Mouse (Mus musculus): ENCODE data around the gene Irx6. TPM values are rescaled to one million over a fixed set of nuclear protein-coding genes. Genes with fewer than 3 reads are reported as not detected.

Irx6 gene
- polyA plus RNA-seq, 1 experiment: not detected

DNA sequence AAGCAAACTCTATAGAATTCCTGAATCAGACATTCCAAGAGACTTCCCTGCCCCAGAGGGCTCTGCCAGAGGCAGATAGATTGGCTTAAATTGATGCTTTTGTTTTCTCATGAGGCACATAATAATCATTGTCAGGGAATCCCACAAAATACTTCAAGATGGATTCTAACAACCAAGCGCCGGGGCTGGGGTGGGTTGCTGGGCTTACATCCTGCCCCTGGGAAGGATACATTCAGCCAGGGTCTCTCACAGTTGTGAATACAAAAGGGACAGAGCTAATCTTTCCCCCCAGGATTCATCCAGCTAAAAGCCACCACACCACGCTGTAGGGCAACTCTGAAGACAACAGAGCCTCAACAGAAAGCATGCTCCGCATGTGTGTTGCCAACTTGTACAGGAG is 2.2 kb upstream of the Irx6 start:
- no peaks in the 10 kb centered on the region for H3K36me3 ChIP-seq (ENCODE audit: control insufficient read depth)
- peaks cover 38% of the 10 kb centered on the region for H3K27me3 ChIP-seq (ENCODE audit: control insufficient read depth)
- TF ChIP-seq GATA1 (IDR thresholded peaks at IDR 0.05; ENCODE audit: low read length) (no peak), TAL1 (IDR thresholded peaks at IDR 0.05; ENCODE audit: low read length) (no peak)
- no peak overlapping the region for H3K4me3 ChIP-seq (replicated peaks)
- no peaks in the 10 kb centered on the region for H3K9me3 ChIP-seq (ENCODE audit: control insufficient read depth, low read length)
- no peaks in the 10 kb centered on the region for H3K4me1 ChIP-seq (ENCODE audit: control insufficient read depth)

DNA sequence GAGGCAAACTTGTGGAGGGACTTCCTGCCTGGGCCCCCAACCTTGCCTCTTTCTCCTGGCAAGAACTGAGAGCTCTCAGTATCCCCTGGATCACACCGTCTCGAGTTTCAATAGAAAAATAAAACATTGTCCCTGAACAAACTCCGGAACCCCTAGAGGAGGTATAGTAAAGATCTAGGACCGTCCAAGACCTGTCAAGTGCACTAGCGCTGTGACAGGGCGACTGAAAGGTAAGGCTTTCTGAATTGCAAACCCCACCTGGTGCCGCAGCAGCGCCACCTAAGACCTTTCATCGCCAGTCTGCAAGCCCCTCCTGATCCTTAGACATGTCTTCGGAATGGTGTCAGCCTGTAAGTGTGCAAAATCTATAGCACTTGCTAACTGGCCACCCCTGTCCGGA is 987 bp upstream of the Irx6 start:
- Histone ChIP-seq H3K4me1 (ENCODE audit: control insufficient read depth) (no peaks in the 10 kb centered on the region), H3K9me3 (ENCODE audit: control insufficient read depth, low read length) (no peaks in the 10 kb centered on the region), H3K27me3 (ENCODE audit: control insufficient read depth) (peaks cover 50% of the 10 kb centered on the region), H3K4me3 (replicated peaks) (no peak overlapping the region), H3K36me3 (ENCODE audit: control insufficient read depth) (no peaks in the 10 kb centered on the region)
- no peak for TF ChIP-seq TAL1 (IDR thresholded peaks at IDR 0.05; ENCODE audit: low read length)
- TF ChIP-seq GATA1 (IDR thresholded peaks at IDR 0.05; ENCODE audit: low read length): no peak

DNA sequence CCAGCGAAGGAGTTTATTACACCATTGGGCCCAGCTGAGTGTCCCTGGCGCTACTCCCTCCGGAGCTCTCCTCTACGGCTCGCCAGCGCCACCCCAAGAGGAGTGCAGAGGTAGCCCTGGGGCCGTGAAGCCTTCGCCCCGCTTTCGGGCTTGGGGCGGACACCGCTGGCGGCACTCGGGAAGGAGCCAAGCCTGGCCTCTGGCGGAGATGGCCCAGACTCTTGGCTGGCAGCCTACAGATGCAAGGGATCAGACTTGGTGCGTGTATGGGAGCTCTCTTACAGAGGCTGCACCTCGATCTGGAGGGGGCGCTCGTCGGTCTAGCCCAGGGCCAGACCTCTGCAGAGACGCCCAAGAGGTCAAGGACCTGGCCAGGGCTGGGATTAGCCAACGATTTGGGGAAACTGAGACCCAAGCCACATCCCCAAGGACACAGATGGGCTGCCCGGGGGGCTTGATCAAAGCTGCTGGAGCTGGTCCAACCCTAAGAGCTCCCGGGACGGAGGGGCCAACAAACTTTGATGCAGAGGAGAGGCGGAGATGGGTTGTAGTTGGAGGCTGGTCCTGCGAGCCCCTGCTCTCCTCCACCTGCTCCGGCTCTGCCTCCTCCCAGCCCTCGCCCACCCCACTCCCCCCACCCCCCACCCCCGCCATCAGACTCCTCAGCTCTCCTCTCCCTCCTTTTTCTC is 389 bp upstream of the Irx6 start:
- Histone ChIP-seq H3K36me3 (ENCODE audit: control insufficient read depth) (no peaks in the 10 kb centered on the region), H3K4me1 (ENCODE audit: control insufficient read depth) (no peaks in the 10 kb centered on the region), H3K4me3 (replicated peaks) (no peak overlapping the region), H3K9me3 (ENCODE audit: control insufficient read depth, low read length) (no peaks in the 10 kb centered on the region), H3K27me3 (ENCODE audit: control insufficient read depth) (peaks cover 56% of the 10 kb centered on the region)
- no peak for TF ChIP-seq GATA1 (IDR thresholded peaks at IDR 0.05; ENCODE audit: low read length)
- no peak for TF ChIP-seq TAL1 (IDR thresholded peaks at IDR 0.05; ENCODE audit: low read length)

DNA sequence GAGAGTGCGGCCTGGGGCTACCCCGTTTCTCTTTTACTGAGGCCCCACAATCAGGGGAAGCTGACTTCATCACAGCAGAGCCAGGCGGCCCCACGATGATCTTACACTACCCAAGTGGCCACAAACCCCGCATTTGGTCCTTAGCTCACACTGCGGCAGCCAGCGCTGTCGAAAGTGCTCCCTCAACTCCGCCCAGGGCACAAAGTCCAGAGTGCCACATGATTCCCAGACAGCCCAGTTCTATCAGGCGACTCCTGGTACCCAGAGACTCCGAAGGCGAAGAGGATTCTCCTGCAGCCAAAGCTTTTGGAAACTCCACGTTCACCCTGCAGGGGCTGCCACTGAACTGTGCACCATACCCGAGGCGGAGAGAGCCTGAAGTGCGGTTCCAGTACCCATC is 4.3 kb downstream of the Irx6 start:
- H3K9me3 ChIP-seq (ENCODE audit: control insufficient read depth, low read length): no peaks in the 10 kb centered on the region
- H3K36me3 ChIP-seq (ENCODE audit: control insufficient read depth): no peaks in the 10 kb centered on the region
- H3K27me3 ChIP-seq (ENCODE audit: control insufficient read depth): peaks cover 51% of the 10 kb centered on the region
- H3K4me3 ChIP-seq (replicated peaks): no peak overlapping the region
- no peak for TF ChIP-seq GATA1 (IDR thresholded peaks at IDR 0.05; ENCODE audit: low read length)
- no peak for TF ChIP-seq TAL1 (IDR thresholded peaks at IDR 0.05; ENCODE audit: low read length)
- H3K4me1 ChIP-seq (ENCODE audit: control insufficient read depth): no peaks in the 10 kb centered on the region

DNA sequence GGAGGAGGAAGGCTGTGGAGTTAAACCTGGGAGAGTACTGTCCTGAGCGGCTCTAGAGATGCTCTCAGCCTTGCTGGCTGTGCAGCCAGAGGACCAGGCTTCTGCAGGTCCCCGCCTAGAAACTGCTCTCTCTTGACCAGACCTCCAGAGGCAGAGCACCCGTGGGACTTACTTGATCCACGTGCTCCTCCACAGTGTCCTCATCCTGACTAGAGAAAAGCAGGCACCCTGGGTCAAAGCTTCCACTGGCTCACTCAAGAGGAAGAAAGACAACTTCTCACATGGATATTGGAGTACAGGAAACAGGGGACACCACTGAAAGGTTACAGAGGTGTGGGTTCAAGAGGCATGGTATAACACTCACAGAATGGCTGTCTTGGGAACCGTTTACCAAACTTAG is 23.3 kb downstream of the Irx6 start:
- Histone ChIP-seq H3K9me3 (ENCODE audit: control insufficient read depth, low read length) (peaks cover 5% of the 10 kb centered on the region), H3K36me3 (ENCODE audit: control insufficient read depth) (no peaks in the 10 kb centered on the region), H3K4me1 (ENCODE audit: control insufficient read depth) (no peaks in the 10 kb centered on the region), H3K27me3 (ENCODE audit: control insufficient read depth) (no peaks in the 10 kb centered on the region), H3K4me3 (replicated peaks) (no peak overlapping the region)
- no peak for TF ChIP-seq GATA1 (IDR thresholded peaks at IDR 0.05; ENCODE audit: low read length)
- no peak for TF ChIP-seq TAL1 (IDR thresholded peaks at IDR 0.05; ENCODE audit: low read length)

DNA sequence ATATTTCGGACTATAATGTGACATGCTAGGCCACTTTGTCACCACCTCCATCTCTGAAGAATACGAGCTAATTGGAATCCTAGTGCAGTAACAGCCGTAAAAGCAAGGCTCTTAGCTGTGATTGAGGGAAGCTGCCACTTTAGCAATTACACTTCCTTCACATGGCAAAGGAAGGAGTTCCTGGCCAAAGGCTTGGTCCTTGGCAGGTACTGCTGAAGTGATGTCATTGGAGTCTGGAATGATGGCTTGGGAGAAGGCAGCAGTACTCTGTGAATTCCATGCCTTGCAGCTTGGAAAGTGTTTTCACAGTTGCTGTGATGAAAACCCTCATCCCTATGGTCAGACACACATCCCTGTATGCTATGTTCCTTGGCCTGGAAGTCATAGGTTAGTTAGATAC is 24.3 kb downstream of the Irx6 start:
- no peaks in the 10 kb centered on the region for H3K36me3 ChIP-seq (ENCODE audit: control insufficient read depth)
- no peaks in the 10 kb centered on the region for H3K27me3 ChIP-seq (ENCODE audit: control insufficient read depth)
- H3K9me3 ChIP-seq (ENCODE audit: control insufficient read depth, low read length): peaks cover 3% of the 10 kb centered on the region
- H3K4me1 ChIP-seq (ENCODE audit: control insufficient read depth): no peaks in the 10 kb centered on the region
- TF ChIP-seq GATA1 (IDR thresholded peaks at IDR 0.05; ENCODE audit: low read length) (no peak), TAL1 (IDR thresholded peaks at IDR 0.05; ENCODE audit: low read length) (no peak)
- H3K4me3 ChIP-seq (replicated peaks): no peak overlapping the region

DNA sequence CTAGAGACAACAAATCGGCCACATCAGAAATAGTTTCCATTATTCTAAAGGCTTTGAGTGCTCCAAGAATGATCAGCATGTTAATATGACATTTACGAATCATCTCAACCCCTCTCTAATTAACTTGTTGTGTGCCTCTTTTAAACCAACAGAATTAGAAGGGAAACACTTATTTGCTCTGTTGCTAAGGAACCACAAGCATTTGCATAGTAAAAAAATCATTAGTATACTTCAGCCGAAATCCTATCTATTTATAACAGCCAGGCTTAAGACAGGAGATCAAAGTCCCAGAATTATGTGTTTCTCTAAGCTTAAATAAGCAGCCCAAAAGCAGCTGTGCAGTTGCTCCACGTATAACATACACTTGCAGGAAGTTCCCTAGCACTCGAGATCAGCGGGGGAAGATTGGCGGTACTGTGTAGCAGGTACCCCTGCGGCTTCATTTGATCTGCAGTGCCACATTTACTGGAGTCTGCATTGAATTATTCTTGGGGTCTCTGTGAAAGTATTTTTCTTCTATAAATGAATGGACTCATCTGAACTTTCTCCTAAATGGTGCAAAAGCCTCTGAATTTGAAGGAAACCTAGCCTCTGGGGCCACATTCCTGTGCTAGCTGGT is 25.9 kb downstream of the Irx6 start:
- no peak for TF ChIP-seq GATA1 (IDR thresholded peaks at IDR 0.05; ENCODE audit: low read length)
- no peak for TF ChIP-seq TAL1 (IDR thresholded peaks at IDR 0.05; ENCODE audit: low read length)
- Histone ChIP-seq H3K27me3 (ENCODE audit: control insufficient read depth) (no peaks in the 10 kb centered on the region), H3K36me3 (ENCODE audit: control insufficient read depth) (no peaks in the 10 kb centered on the region), H3K4me1 (ENCODE audit: control insufficient read depth) (no peaks in the 10 kb centered on the region), H3K9me3 (ENCODE audit: control insufficient read depth, low read length) (no peaks in the 10 kb centered on the region; the same call in 1 of the 2 replicates), H3K4me3 (replicated peaks) (no peak overlapping the region)

DNA sequence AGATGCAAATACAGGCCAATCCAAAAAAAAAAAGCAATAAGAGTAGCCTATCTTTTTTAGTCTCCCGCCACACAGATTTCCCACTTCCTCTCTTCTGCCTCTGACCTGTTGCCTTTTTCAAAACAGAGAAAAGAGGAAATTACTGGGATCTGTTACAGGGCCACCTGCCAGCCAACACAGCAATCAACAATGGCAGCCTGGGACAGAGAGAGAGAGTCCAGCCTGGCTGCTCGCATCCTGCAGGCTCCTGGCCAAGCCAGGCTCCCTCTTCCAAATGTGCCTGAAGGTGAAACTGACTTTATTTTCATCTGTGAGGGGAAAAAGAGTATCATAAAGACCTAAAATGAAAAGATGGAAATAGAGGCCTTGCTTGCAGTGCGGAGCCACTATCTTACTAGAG is 29.3 kb downstream of the Irx6 start:
- H3K27me3 ChIP-seq (ENCODE audit: control insufficient read depth): no peaks in the 10 kb centered on the region
- H3K4me1 ChIP-seq (ENCODE audit: control insufficient read depth): no peaks in the 10 kb centered on the region
- H3K9me3 ChIP-seq (ENCODE audit: control insufficient read depth, low read length): no peaks in the 10 kb centered on the region
- TF ChIP-seq GATA1 (IDR thresholded peaks at IDR 0.05; ENCODE audit: low read length): no peak
- TF ChIP-seq TAL1 (IDR thresholded peaks at IDR 0.05; ENCODE audit: low read length): no peak
- no peak overlapping the region for H3K4me3 ChIP-seq (replicated peaks)
- H3K36me3 ChIP-seq (ENCODE audit: control insufficient read depth): no peaks in the 10 kb centered on the region

GRCm38 (mm10) chr8:92706311-92706710 is 32.2 kb downstream of the Irx6 start:
- no peaks in the 10 kb centered on the region for H3K36me3 ChIP-seq (ENCODE audit: control insufficient read depth)
- TF ChIP-seq GATA1 (IDR thresholded peaks at IDR 0.05; ENCODE audit: low read length): no peak
- TF ChIP-seq TAL1 (IDR thresholded peaks at IDR 0.05; ENCODE audit: low read length): no peak
- no peaks in the 10 kb centered on the region for H3K27me3 ChIP-seq (ENCODE audit: control insufficient read depth)
- peaks cover 2% of the 10 kb centered on the region; the same call in 1 of the 2 replicates for H3K9me3 ChIP-seq (ENCODE audit: control insufficient read depth, low read length)
- no peak overlapping the region for H3K4me3 ChIP-seq (replicated peaks)
- H3K4me1 ChIP-seq (ENCODE audit: control insufficient read depth): no peaks in the 10 kb centered on the region
